Mouse (Mus musculus) intestine, embryonic 15.5 days (tissue): ENCODE results near the gene Lingo3. TPM values are rescaled to one million over a fixed set of nuclear protein-coding genes. Genes with fewer than 3 reads are reported as not detected.
A peak's percentile ranks its signal among the peaks of the same experiment; 100 is the strongest.
"Not testable (repeated sequence)": the region's sequence is repeated elsewhere in the genome, so short reads cannot be mapped to it uniquely, and the experiment has no call there.

Source experiments
- ATAC-seq: fragments of 200-750 bp; cut with Nextera tagmentation; 2 replicates; pipeline ENCODE4 v1.8.0; 2017; ENCODE audit warnings: moderate TSS enrichment, moderate library complexity
- H3K27ac ChIP-seq: fragments of 300-500 bp; sonication (generic); 2 replicates; pipeline ENCODE4 v1.5.1; 2015; ENCODE audit warnings: mild to moderate bottlenecking, inconsistent platforms
- H3K27me3 ChIP-seq: fragments of 300-500 bp; sonication (generic); replicated peaks from 2 replicates; pipeline ENCODE4 v1.6.1; 2015; ENCODE audit warnings: inconsistent platforms
- H3K36me3 ChIP-seq: fragments of 300-500 bp; sonication (generic); 2 replicates; pipeline ENCODE4 v1.6.1; 2015; ENCODE audit warnings: inconsistent platforms
- H3K4me1 ChIP-seq: fragments of 300-500 bp; sonication (generic); replicated peaks from 2 replicates; pipeline ENCODE4 v1.6.1; 2015; ENCODE audit warnings: inconsistent platforms
- H3K4me2 ChIP-seq: fragments of 300-500 bp; sonication (generic); replicated peaks from 2 replicates; pipeline ENCODE4 v1.6.1; 2015; ENCODE audit warnings: mild to moderate bottlenecking, inconsistent platforms
- H3K4me3 ChIP-seq: fragments of 300-500 bp; sonication (generic); replicated peaks from 2 replicates; pipeline ENCODE4 v1.5.1; 2015; ENCODE audit warnings: inconsistent platforms
- H3K9ac ChIP-seq: fragments of 300-500 bp; sonication (generic); 2 replicates; pipeline ENCODE4 v1.6.1; 2015; ENCODE audit warnings: inconsistent platforms
- H3K9me3 ChIP-seq: fragments of 300-500 bp; sonication (generic); 2 replicates; pipeline ENCODE4 v1.6.1; 2016; ENCODE audit warnings: inconsistent platforms
- WGBS: fragments of 180-500 bp; shearing (Covaris S2); methylation state at CpG from one replicate; pipeline ENCODE4 v1.1.7; 2015; 5-methylcytosine and 5-hydroxymethylcytosine counted together
- polyA plus RNA-seq: library from polyadenylated mRNA; unstranded; fragments of >200 nt; fragmentation: Nextera tagmentation; extraction: Ambion mirVana; gene quantifications from 2 replicates; pipeline ENCODE4 v1.2.1, GENCODE M21; 2015

Gene Lingo3
- polyA plus RNA-seq, 1 experiment from 2014 or later, result 0.09 TPM

DNA sequence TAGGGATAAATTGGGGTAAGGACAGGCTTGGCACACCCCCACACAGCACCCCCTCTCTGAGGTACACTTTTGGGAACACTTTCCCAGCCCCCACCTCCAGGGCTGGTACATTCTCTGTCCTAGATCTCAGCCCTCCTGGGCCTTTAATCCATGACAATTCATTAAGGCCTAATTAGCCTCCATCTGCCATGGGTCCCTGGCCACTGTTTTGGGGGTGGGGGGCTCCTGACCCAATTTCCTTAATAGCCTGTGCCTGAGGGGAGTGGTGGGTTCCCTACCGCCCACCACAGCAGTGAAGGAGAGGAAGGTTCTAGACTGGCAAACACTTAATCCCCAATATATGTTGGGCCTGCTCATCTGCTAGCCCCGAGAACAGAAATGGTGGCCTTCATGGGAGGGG lies 2.2 kb downstream of the Lingo3 start:
- 81% methylated on average over 2 of the region's 2 CpGs for WGBS
- peaks cover 13% of the 10 kb centered on the region; the same call in 1 of the 2 replicates for H3K4me1 ChIP-seq
- H3K9me3 ChIP-seq, result no peaks in the 10 kb centered on the region
- no peak overlapping the region for H3K4me3 ChIP-seq
- peaks cover 56% of the 10 kb centered on the region for H3K27me3 ChIP-seq
- H3K36me3 ChIP-seq, result no peaks in the 10 kb centered on the region
- no peak for ATAC-seq
- H3K27ac ChIP-seq, result no peak overlapping the region
- H3K9ac ChIP-seq, result no peak overlapping the region
- H3K4me2 ChIP-seq, result no peak overlapping the region

DNA sequence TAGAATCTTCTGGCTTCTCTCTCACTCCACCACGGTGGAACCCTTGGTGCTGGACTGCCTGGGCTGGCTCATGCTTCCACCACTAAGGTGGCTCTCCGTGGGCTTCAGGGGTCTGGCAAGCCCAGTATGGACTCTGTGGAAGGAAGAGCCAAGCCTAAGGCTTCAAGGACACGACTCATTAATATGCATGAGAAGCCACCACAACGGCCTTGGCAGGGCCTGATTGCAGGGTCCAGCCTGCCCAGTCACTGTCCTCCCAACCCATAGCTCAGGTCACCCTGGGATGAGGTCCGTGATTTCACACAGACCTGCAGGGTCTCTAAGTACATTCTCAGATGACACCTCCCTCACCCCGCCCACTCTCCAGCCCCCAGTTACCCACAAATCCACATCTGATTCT lies 4.0 kb downstream of the Lingo3 start:
- H3K4me1 ChIP-seq, result peaks cover 13% of the 10 kb centered on the region; the same call in 1 of the 2 replicates
- ATAC-seq, result no peak
- H3K9ac ChIP-seq, result no peak overlapping the region
- peaks cover 66% of the 10 kb centered on the region for H3K27me3 ChIP-seq
- H3K27ac ChIP-seq, result no peak overlapping the region
- H3K36me3 ChIP-seq, result no peaks in the 10 kb centered on the region
- no peaks in the 10 kb centered on the region for H3K9me3 ChIP-seq
- H3K4me2 ChIP-seq, result no peak overlapping the region
- no peak overlapping the region for H3K4me3 ChIP-seq
- WGBS, result 56% methylated on average over 6 of the region's 6 CpGs

DNA sequence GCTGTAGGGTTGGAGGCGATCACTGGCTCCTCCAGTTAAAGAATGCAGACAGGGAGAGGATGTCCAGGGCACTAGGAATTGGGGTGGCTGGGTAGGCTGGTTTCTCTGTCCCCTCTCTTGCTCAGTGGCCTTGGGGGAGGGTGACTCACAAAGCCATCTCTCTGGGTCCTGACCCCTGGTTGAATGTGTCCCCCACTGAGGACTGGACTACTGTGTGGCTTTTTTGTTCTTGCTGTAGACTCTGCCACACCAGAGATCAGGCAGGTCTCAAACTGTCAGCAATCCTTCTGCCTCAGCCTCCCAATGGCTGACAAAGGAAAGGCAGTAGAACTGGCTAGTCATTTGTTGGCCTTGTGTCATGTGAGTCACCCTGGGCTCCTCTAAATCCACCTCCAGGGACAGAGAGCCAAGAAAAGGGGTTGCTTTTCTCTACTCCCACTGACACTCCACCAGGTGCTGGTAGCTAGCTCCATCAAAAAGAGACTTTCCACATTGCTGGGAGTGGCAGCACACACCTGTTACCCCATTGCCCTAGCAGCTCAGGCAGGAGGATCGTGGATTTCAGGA lies 5.4 kb downstream of the Lingo3 start:
- Histone ChIP-seq H3K4me2 (no peak overlapping the region), H3K27ac (no peak overlapping the region), H3K9ac (no peak overlapping the region), H3K36me3 (no peaks in the 10 kb centered on the region), H3K9me3 (no peaks in the 10 kb centered on the region), H3K4me3 (no peak overlapping the region), H3K27me3 (peaks cover 66% of the 10 kb centered on the region), H3K4me1 (0 out of 2 replicates have a peak, but pooled peaks cover 3% of the 10 kb centered on the region)
- no peak for ATAC-seq
- whole genome bisulfite sequencing, result 67% methylated on average over 2 of the region's 2 CpGs

DNA sequence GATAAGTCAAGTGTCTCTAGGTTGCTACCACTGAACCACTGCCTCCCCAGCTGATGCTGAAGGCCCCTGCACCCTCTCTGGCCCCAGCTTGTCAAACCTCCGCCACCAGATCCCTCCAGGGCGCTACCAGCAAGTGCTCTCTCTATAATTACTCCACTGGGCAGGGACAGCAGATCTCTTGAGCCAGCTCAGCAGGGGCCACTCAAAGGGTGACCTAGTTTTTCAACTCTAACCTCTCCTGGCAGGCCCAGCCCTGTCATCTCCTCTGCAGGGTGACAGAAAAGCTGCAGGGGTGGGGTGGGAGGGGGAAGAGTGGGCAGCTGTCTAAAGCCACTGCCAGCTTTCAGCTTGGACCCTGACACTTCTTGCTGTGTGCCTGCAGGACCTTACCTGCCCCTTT lies 6.0 kb downstream of the Lingo3 start:
- H3K27ac ChIP-seq, result no peak overlapping the region
- H3K36me3 ChIP-seq, result no peaks in the 10 kb centered on the region
- no peak overlapping the region for H3K9ac ChIP-seq
- WGBS, result 14% methylated on average over 2 of the region's 2 CpGs
- peaks cover 64% of the 10 kb centered on the region for H3K27me3 ChIP-seq
- no peak overlapping the region for H3K4me2 ChIP-seq
- no peak for ATAC-seq
- no peak overlapping the region for H3K4me3 ChIP-seq
- no peaks in the 10 kb centered on the region for H3K9me3 ChIP-seq
- H3K4me1 ChIP-seq, result 0 out of 2 replicates have a peak, but pooled peaks cover 3% of the 10 kb centered on the region

DNA sequence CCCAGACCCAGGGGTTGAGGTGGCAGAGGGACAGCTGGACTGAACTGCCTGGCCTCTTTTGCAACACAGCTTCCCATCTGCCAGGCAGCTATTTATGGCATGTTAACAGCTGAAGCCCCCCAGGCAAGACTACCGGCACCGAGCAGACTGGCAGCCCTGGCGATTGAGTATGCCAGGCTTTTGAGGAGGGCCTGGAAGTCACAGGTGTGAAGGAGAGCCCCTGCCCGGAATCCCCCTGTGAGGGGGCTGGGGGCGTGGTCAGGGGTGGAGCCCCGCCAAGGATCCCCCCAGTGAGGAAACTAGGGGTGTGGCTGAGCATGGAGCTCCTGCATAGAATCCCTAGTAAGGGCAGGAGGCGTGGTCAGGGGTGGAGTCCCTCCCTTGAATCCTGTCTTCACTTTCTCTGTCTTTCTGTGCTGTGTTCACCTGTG lies 6.9 kb downstream of the Lingo3 start:
- ATAC-seq, result peak; percentile 16; the same call in 1 of the 2 replicates
- H3K9ac ChIP-seq, result no peak overlapping the region
- WGBS, result 42% methylated on average over 7 of the region's 7 CpGs
- H3K4me1 ChIP-seq, result 0 out of 2 replicates have a peak, but pooled peaks cover 3% of the 10 kb centered on the region
- H3K27me3 ChIP-seq, result peaks cover 55% of the 10 kb centered on the region
- H3K36me3 ChIP-seq, result no peaks in the 10 kb centered on the region
- no peaks in the 10 kb centered on the region for H3K9me3 ChIP-seq
- no peak overlapping the region for H3K4me3 ChIP-seq
- H3K4me2 ChIP-seq, result no peak overlapping the region
- H3K27ac ChIP-seq, result no peak overlapping the region

DNA sequence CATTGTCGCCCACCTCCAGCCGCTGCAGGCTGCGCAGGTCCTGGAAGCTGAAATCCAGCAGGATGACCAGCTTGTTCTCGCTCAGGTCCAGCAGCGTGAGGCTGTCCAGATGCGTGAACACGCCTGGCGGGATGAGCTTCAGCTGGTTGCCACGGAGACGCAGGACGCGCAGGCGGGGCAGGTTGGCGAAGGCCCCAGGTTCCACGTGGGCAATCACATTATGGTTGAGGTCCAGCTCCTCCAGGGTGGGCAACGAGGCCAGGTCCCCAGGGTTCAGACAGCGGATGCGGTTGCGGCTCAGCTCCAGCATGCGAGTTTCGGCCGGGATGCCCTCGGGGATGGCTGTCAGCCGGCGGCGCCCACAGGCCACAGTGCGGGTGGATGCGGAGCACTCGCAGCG lies 8.2 kb downstream of the Lingo3 start:
- no peak for ATAC-seq
- H3K4me2 ChIP-seq, result no peak overlapping the region
- H3K9ac ChIP-seq, result no peak overlapping the region
- H3K27me3 ChIP-seq, result peaks cover 47% of the 10 kb centered on the region
- H3K4me3 ChIP-seq, result no peak overlapping the region
- no peaks in the 10 kb centered on the region for H3K36me3 ChIP-seq
- no peak overlapping the region for H3K27ac ChIP-seq
- H3K4me1 ChIP-seq, result peaks cover 12% of the 10 kb centered on the region
- 46% methylated on average over 30 of the region's 30 CpGs for WGBS
- no peaks in the 10 kb centered on the region for H3K9me3 ChIP-seq

DNA sequence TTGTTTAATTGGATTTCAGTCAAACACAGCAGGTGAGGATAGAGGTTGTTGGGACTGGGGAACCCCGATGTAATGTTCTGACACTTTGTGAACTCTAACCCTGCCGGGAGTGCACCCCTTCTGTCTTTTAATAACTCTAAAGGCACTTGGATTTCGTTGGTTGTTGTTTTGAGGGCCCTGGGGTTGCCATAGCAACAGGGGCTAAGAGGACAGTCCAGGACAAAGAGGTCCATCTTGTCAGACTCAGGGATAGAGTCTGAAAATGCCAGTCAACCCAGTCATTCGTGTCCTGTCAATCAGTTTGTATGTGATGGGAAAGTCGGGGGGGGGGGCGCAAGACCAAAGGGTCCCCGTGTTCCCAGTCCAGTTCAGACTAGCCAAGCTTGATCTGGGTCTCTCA lies 11.0 kb downstream of the Lingo3 start:
- H3K27ac ChIP-seq, result no peak overlapping the region
- peaks cover 44% of the 10 kb centered on the region for H3K27me3 ChIP-seq
- no peaks in the 10 kb centered on the region for H3K9me3 ChIP-seq
- ATAC-seq, result no peak
- no peak overlapping the region for H3K4me3 ChIP-seq
- no peak overlapping the region for H3K4me2 ChIP-seq
- peaks cover 10% of the 10 kb centered on the region for H3K36me3 ChIP-seq
- H3K4me1 ChIP-seq, result peaks cover 32% of the 10 kb centered on the region
- WGBS, result 72% methylated on average over 7 of the region's 7 CpGs
- H3K9ac ChIP-seq, result no peak overlapping the region

DNA sequence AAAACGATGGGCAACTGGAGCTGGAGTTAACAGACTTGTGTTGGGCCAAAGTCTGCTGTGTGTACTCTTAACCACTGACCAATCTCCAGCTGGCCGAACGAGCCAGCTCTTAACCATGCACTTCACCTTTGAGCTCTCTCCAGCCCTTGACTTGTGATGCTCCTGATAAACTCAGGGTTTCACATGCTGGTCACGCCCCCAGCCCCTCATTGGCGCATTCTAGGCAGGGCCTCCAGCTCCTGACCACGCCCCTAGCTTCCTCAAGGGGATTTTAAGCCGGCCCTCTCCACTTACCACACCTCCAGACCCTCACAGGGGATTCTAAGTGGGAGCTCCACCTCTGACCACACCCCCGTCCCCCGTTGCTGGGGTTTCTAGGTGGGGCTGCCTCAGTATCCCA lies 12.7 kb downstream of the Lingo3 start:
- peak overlapping the region; percentile 17; the same call in 1 of the 2 replicates for H3K4me2 ChIP-seq
- H3K4me1 ChIP-seq, result peaks cover 35% of the 10 kb centered on the region
- H3K4me3 ChIP-seq, result no peak overlapping the region
- peaks cover 32% of the 10 kb centered on the region for H3K27me3 ChIP-seq
- WGBS, result 2% methylated on average over 9 of the region's 9 CpGs
- peak overlapping the region; percentile 6; the same call in 1 of the 2 replicates for H3K27ac ChIP-seq
- H3K9ac ChIP-seq, result no peak overlapping the region
- H3K36me3 ChIP-seq, result peaks cover 10% of the 10 kb centered on the region
- H3K9me3 ChIP-seq, result no peaks in the 10 kb centered on the region
- ATAC-seq, result no peak

DNA sequence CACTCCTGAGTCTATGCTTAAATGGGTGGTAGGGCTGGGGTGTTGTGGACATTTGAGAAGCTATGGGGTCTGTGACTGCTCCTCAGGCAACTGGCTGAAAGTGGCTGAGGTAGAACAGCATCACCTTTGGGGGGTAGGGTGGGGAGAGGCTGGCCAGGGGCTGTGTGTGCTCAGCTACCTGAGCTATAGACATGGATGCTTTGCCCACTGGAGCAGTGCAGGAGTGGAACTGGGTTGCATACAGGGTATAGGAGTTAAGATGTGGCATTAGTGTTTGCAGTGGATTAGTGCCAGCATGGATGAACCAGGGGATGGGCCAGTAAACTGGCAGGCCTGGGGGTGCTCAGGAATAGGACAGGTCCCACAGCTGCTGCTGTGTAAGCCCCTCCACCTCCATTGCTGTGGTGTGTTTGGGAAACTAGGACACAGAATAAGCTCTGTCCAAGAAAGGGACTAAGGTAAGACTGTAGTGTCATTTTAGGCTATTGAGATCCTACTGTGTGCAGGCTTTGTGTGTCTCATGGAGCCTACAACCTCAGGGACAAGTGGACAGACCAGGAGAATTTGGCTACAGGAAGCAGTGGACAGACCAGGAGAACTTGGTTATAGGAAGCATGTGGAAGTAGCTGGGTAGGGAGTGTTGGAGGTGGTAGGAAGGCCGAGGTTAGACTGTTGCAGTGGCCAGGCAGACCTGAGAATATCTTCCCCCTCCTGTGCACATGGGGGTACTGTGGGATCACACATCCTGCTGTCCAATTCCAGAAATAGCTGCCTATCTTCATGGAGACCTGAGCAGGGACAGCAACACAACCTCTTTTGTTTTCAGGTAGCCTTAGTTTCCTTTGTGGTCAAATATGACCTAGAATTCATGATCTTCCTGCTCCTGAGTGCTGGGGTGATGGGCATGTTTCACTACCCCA lies 14.2 kb downstream of the Lingo3 start:
- no peak overlapping the region; the same call in 1 of the 2 replicates for H3K4me2 ChIP-seq
- peaks cover 35% of the 10 kb centered on the region for H3K4me1 ChIP-seq
- WGBS, result 53% methylated on average over 1 of the region's 1 CpGs
- peaks cover 10% of the 10 kb centered on the region for H3K36me3 ChIP-seq
- ATAC-seq, result no peak
- H3K4me3 ChIP-seq, result no peak overlapping the region
- H3K27me3 ChIP-seq, result peaks cover 16% of the 10 kb centered on the region
- no peaks in the 10 kb centered on the region for H3K9me3 ChIP-seq
- H3K9ac ChIP-seq, result no peak overlapping the region
- H3K27ac ChIP-seq, result no peak overlapping the region

DNA sequence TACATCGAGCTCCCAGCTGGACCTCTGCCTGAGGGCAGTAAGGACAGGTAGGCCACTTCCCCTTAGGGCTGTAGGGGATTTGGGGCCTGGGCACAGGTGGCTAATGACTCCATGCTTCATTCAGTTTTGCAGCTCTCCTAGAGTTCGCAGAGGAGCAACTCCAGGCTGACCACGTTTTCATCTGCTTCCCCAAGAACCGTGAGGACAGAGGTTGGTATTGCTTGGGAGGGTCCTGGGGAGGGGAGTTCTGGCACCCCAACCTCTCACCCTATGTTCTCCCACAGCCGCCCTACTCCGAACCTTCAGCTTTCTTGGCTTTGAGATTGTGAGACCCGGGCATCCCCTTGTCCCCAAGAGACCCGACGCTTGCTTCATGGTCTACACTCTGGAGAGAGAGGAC lies 15.3 kb downstream of the Lingo3 start:
- H3K9me3 ChIP-seq, H3K27ac ChIP-seq, H3K36me3 ChIP-seq, ATAC-seq, H3K9ac ChIP-seq, H3K4me3 ChIP-seq, H3K27me3 ChIP-seq: not testable (repeated sequence)
- Histone ChIP-seq H3K4me2 (peak overlapping the region; percentile 87; the same call in 1 of the 2 replicates), H3K4me1 (peaks cover 35% of the 10 kb centered on the region)
- 89% methylated on average over 9 of the region's 9 CpGs for WGBS

DNA sequence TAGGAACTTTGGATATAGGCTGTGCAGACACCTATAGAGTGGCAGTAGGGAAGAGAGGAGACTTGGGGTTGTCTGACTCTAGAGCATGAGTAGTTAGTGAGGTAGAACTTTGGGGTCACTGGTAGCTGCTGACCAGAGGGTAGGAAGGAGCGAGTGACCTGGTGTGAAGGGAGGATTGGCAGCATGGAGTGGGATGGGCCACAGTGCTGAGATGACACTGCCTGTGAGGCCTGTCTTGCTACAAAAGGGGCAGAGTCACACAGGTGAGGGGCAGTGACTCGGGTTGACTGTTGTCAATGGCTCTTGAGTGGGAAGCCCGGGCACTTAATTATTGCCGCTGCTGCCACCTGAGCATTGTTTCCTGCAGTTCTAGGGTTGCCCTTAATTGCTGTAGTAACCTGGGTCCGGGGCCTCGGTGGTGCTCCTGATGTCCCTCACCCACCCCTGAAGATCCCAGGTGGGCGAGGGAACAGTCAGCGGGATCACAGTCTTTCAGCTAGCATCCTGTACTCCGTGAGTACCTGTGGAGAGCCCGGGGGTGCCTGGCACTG lies 15.9 kb downstream of the Lingo3 start:
- no peaks in the 10 kb centered on the region for H3K9me3 ChIP-seq
- H3K4me2 ChIP-seq, result peak overlapping the region; percentile 87
- peak overlapping the region; percentile 78 for H3K9ac ChIP-seq
- WGBS, result 68% methylated on average over 10 of the region's 10 CpGs
- no peak overlapping the region for H3K27ac ChIP-seq
- peak overlapping the region; percentile 62 for H3K4me3 ChIP-seq
- H3K36me3 ChIP-seq, result peaks cover 10% of the 10 kb centered on the region
- H3K27me3 ChIP-seq, result no peaks in the 10 kb centered on the region
- ATAC-seq, result no peak
- peaks cover 35% of the 10 kb centered on the region for H3K4me1 ChIP-seq

DNA sequence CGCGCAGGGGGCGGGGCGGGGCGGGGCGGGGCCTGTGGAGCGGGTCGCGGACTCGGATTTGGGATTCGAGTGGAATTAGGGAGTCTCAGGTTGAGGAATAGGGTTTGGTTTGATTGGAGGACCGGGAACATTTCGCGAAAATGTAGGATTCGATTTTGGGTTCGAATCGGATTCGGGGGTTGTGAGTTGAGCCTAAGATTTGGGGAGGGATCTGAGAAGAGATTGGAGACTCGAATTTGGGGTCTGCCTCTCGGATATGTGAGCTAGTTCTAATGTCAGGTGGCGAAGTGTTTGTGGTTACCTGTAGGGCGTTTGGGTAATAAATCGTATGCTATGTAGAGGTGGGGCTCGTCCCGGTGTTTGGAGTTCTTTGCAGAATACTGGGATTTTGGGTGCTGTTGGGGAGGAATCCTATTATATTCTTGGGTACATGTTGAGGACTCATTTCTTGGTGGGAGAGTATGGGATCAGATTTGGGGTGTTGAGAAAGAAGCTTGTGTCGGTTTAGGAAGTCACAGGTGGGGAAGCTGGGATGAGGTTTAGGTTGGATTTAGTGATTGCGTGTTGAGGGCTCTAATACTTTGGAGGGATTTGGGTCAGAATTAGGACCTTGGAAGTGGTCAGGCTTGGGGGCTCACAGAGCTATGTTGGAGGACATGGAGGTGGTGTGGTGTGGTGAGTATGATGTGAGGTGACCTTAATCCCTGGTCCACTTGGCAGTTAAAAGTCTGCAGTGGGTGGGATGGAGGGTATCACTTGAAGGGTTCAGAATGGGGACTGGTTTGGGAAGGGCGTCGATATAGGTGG lies 16.6 kb downstream of the Lingo3 start:
- Histone ChIP-seq H3K36me3 (peaks cover 10% of the 10 kb centered on the region), H3K27ac (peak overlapping the region; percentile 81), H3K9me3 (no peaks in the 10 kb centered on the region), H3K27me3 (no peaks in the 10 kb centered on the region), H3K4me1 (peaks cover 35% of the 10 kb centered on the region), H3K9ac (peak overlapping the region; percentile 78), H3K4me3 (peak overlapping the region; percentile 62), H3K4me2 (peak overlapping the region; percentile 87)
- no peak for ATAC-seq
- 6% methylated on average over 29 of the region's 29 CpGs for WGBS
